Mouse (Mus musculus) heart, embryonic 12.5 days (tissue): ENCODE results near the gene Mug1. TPM values are rescaled to one million over a fixed set of nuclear protein-coding genes. Genes with fewer than 3 reads are reported as not detected.
"Not testable (repeated sequence)": the region's sequence is repeated elsewhere in the genome, so short reads cannot be mapped to it uniquely, and the experiment has no call there.

Source experiments
- ATAC-seq: fragments of 200-750 bp; cut with Nextera tagmentation; 2 replicates; pipeline ENCODE4 v1.8.0; 2017; ENCODE audit warnings: moderate TSS enrichment, moderate library complexity; ENCODE audit not compliant: insufficient number of reproducible peaks, low FRiP score
- H3K27ac ChIP-seq: fragments of 300-500 bp; sonication (generic); 2 replicates; pipeline ENCODE4 v1.5.1; 2016; ENCODE audit warnings: mild to moderate bottlenecking, moderate library complexity; ENCODE audit not compliant: poor library complexity, severe bottlenecking
- H3K27me3 ChIP-seq: fragments of 300-500 bp; sonication (generic); replicated peaks from 2 replicates; pipeline ENCODE4 v1.6.1; 2016; ENCODE audit warnings: mild to moderate bottlenecking, moderate library complexity
- H3K36me3 ChIP-seq: fragments of 300-500 bp; sonication (generic); 2 replicates; pipeline ENCODE4 v1.6.1; 2016; ENCODE audit warnings: mild to moderate bottlenecking, moderate library complexity
- H3K4me1 ChIP-seq: fragments of 300-500 bp; sonication (generic); replicated peaks from 2 replicates; pipeline ENCODE4 v1.6.1; 2016; ENCODE audit warnings: mild to moderate bottlenecking
- H3K4me2 ChIP-seq: fragments of 300-500 bp; sonication (generic); 2 replicates; pipeline ENCODE4 v1.6.1; 2016; ENCODE audit warnings: mild to moderate bottlenecking, moderate library complexity
- H3K4me3 ChIP-seq: fragments of 300-500 bp; sonication (generic); 2 replicates; pipeline ENCODE4 v1.5.1; 2016; ENCODE audit warnings: mild to moderate bottlenecking
- H3K9ac ChIP-seq: fragments of 300-500 bp; sonication (generic); 2 replicates; pipeline ENCODE4 v1.6.1; 2016; ENCODE audit warnings: mild to moderate bottlenecking, moderate library complexity
- H3K9me3 ChIP-seq: fragments of 300-500 bp; sonication (generic); replicated peaks from 2 replicates; pipeline ENCODE4 v1.6.1; 2016; ENCODE audit warnings: mild to moderate bottlenecking, moderate library complexity
- whole genome bisulfite sequencing: fragments of 180-500 bp; shearing (Covaris S2); methylation state at CpG from one replicate; pipeline ENCODE4 v1.1.7; 2016; 5-methylcytosine and 5-hydroxymethylcytosine counted together
- polyA plus RNA-seq: library from polyadenylated mRNA; unstranded; fragments of >200 nt; fragmentation: Nextera tagmentation; extraction: Ambion mirVana; gene quantifications from 2 replicates; pipeline ENCODE4 v1.2.1, GENCODE M21; 2016

Gene Mug1
- polyA plus RNA-seq: 0.06 and 0.22 TPM in 2 replicates

- WGBS: 79% methylated on average over 4 of the region's 4 CpGs
- not testable (repeated sequence) for H3K36me3 ChIP-seq
These were observed at the start of gene Mug1 for GRCm38 (mm10) chr6:121838271-121838670. TSS of gene Mug1 (plus strand) at chr6:121838541.

GRCm38 (mm10) chr6:121828034-121828433, 10.3 kb upstream of the Mug1 start:
- ATAC-seq: no peak
- Histone ChIP-seq H3K9me3 (no peaks in the 10 kb centered on the region), H3K27ac (no peak overlapping the region), H3K4me1 (no peaks in the 10 kb centered on the region), H3K36me3 (no peaks in the 10 kb centered on the region), H3K27me3 (no peaks in the 10 kb centered on the region), H3K4me2 (no peak overlapping the region), H3K4me3 (no peak overlapping the region), H3K9ac (no peak overlapping the region)
- WGBS: 64% methylated on average over 4 of the region's 4 CpGs

More at GRCm38 (mm10) chr6:121838271-121838670, at the start of gene Mug1:
- H3K4me3 ChIP-seq, H3K9me3 ChIP-seq, H3K27me3 ChIP-seq, H3K4me2 ChIP-seq, H3K27ac ChIP-seq, H3K9ac ChIP-seq, H3K4me1 ChIP-seq, ATAC-seq: not testable (repeated sequence)

DNA sequence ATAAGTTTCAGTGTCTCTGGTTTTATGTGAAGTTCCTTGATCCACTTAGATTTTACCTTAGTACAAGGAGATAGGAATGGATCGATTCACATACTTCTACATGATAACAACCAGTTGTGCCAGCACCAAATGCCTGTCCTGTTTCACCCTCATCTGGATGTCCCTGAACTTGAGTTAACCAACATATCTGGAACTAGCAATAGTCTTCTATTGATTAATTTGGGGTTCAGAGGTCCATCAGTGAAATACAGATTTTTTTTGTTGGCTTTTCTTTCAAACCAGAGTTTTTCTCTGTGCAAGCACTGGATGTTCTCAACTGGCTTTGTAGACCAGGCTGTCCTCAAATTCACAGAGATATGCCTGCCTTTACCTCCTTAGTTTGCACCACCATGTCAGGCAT, 2.0 kb upstream of the Mug1 start:
- no peak overlapping the region for H3K4me2 ChIP-seq
- no peaks in the 10 kb centered on the region for H3K27me3 ChIP-seq
- H3K36me3 ChIP-seq: no peaks in the 10 kb centered on the region
- H3K27ac ChIP-seq: no peak overlapping the region
- H3K4me1 ChIP-seq: no peaks in the 10 kb centered on the region
- 97% methylated on average over 1 of the region's 1 CpGs for WGBS
- 0 out of 2 replicates have a peak, but pooled peaks cover 3% of the 10 kb centered on the region for H3K9me3 ChIP-seq
- no peak overlapping the region for H3K4me3 ChIP-seq
- no peak overlapping the region for H3K9ac ChIP-seq
- ATAC-seq: no peak

DNA sequence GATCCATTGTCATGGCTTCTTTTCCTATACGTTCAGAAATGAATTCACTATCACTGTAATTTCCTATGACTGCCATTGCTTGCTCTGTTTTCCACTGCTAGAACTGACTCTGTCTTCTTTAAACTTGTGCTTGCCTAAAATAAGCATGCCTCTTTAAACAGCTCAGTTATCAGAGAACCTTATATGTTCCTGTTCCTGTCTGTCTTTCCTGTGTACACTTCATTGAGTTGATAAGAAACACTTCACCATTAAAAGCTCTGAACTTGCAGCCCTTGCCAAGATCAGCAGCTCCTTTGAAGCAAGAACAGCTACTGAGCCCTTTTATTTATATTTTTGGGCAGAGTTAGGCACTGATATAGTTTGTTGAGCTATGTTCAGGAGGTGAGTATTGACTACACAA, 10.0 kb downstream of the Mug1 start:
- H3K27ac ChIP-seq: peak overlapping the region; percentile 47; the same call in 1 of the 2 replicates
- peak; percentile 75 for ATAC-seq
- no peak overlapping the region for H3K4me3 ChIP-seq
- peaks cover 7% of the 10 kb centered on the region; the same call in 1 of the 2 replicates for H3K4me1 ChIP-seq
- no peaks in the 10 kb centered on the region for H3K36me3 ChIP-seq
- 0 out of 2 replicates have a peak, but pooled peaks cover 6% of the 10 kb centered on the region for H3K9me3 ChIP-seq
- H3K9ac ChIP-seq: no peak overlapping the region
- H3K4me2 ChIP-seq: no peak overlapping the region
- H3K27me3 ChIP-seq: no peaks in the 10 kb centered on the region
- 8% methylated on average over 1 of the region's 1 CpGs for WGBS

Other genes starting within 250 kb of the Mug1 start
- gene A2m, start 203.2 kb upstream of the Mug1 start, polyA plus RNA-seq: 1.7 and 2.2 TPM in 2 replicates
- gene Gm7298, start 105.6 kb upstream of the Mug1 start, polyA plus RNA-seq: not detected in 2 replicates
- not detected in 2 replicates for gene Mug2, start 168.2 kb downstream of the Mug1 start, polyA plus RNA-seq